Mouse (Mus musculus): ENCODE results near the gene Fam172a. TPM values are rescaled to one million over a fixed set of nuclear protein-coding genes. Genes with fewer than 3 reads are reported as not detected.

Gene Fam172a
- polyA plus RNA-seq, 1 experiment, result 4.0 TPM

- H3K36me3 ChIP-seq (ENCODE audit: control insufficient read depth, insufficient read depth, low read length), result no peaks in the 10 kb centered on the region
- no peaks in the 10 kb centered on the region for H3K27me3 ChIP-seq (ENCODE audit: control insufficient read depth, insufficient read depth, low read length)
- TF ChIP-seq CTCF (IDR thresholded peaks at IDR 0.05; ENCODE audit: control insufficient read depth, insufficient read depth, insufficient replicate concordance, low read depth, low read length), result no peak
- no peak for TF ChIP-seq POLR2A (IDR thresholded peaks at IDR 0.05; ENCODE audit: control insufficient read depth, low read depth, low read length)
- no peak overlapping the region for H3K27ac ChIP-seq (ENCODE audit: control insufficient read depth, insufficient read depth, low read depth, low read length)
- H3K4me1 ChIP-seq (ENCODE audit: control insufficient read depth, insufficient read depth, low read length), result peaks cover 8% of the 10 kb centered on the region
- peak overlapping the region; percentile 5 for H3K4me3 ChIP-seq (ENCODE audit: control insufficient read depth, low read depth, low read length)
Measured at GRCm38 (mm10) chr13:78210029-78210747, 508.4 kb downstream of the Fam172a start.

GRCm38 (mm10) chr13:78210748-78211089 is 508.9 kb downstream of the Fam172a start:
- Histone ChIP-seq H3K4me3 (ENCODE audit: control insufficient read depth, low read depth, low read length) (peak overlapping the region; percentile 5; the same call in 1 of the 2 replicates), H3K27me3 (ENCODE audit: control insufficient read depth, insufficient read depth, low read length) (no peaks in the 10 kb centered on the region), H3K36me3 (ENCODE audit: control insufficient read depth, insufficient read depth, low read length) (no peaks in the 10 kb centered on the region), H3K27ac (ENCODE audit: control insufficient read depth, insufficient read depth, low read depth, low read length) (no peak overlapping the region), H3K4me1 (ENCODE audit: control insufficient read depth, insufficient read depth, low read length) (peaks cover 8% of the 10 kb centered on the region)
- no peak for TF ChIP-seq POLR2A (IDR thresholded peaks at IDR 0.05; ENCODE audit: control insufficient read depth, low read depth, low read length)
- no peak for TF ChIP-seq CTCF (IDR thresholded peaks at IDR 0.05; ENCODE audit: control insufficient read depth, insufficient read depth, insufficient replicate concordance, low read depth, low read length)

DNA sequence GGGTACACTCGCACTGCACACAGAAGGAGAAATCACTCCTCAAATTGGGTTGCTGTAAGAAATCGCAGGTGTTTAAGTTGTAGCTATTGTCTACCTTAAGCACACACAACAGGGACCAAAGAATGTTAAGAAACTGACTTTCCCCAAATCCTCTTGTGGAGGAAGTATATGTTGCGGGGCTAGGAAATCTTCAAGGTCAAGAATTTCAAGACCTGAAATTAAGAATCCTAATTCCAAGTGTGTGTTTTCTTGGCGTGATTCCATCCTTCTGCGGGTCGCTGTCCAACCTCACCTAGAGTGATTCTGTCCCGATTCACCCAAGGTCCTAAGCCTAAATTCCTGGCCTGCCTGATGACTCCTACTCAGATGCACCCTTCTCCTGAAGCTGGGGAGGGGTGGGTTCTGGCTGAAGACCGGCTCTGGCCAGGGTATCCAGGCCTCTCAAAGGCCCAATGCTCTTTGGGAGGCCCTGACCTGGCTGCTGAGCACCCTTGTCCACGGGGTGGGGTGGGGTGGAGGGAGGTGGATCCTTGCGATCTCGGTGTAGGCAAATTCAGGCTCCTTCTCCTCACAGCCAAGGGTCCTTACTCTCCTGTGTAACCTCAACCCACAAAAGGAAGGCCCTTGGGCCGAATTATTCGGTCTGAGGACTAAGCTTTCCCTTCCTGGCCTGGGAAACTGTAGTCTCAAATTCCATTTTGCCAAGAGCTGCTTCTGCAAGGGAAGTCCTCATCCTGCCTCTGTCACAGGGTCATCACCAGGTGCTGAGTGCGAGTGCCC is 509.6 kb downstream of the Fam172a start:
- peaks cover 8% of the 10 kb centered on the region for H3K4me1 ChIP-seq (ENCODE audit: control insufficient read depth, insufficient read depth, low read length)
- no peak overlapping the region for H3K4me3 ChIP-seq (ENCODE audit: control insufficient read depth, low read depth, low read length)
- no peaks in the 10 kb centered on the region for H3K36me3 ChIP-seq (ENCODE audit: control insufficient read depth, insufficient read depth, low read length)
- no peak overlapping the region for H3K27ac ChIP-seq (ENCODE audit: control insufficient read depth, insufficient read depth, low read depth, low read length)
- H3K27me3 ChIP-seq (ENCODE audit: control insufficient read depth, insufficient read depth, low read length), result no peaks in the 10 kb centered on the region
- no peak for TF ChIP-seq POLR2A (IDR thresholded peaks at IDR 0.05; ENCODE audit: control insufficient read depth, low read depth, low read length)
- no peak for TF ChIP-seq CTCF (IDR thresholded peaks at IDR 0.05; ENCODE audit: control insufficient read depth, insufficient read depth, insufficient replicate concordance, low read depth, low read length)

- peaks cover 8% of the 10 kb centered on the region for H3K4me1 ChIP-seq (ENCODE audit: control insufficient read depth, insufficient read depth, low read length)
- H3K4me3 ChIP-seq (ENCODE audit: control insufficient read depth, low read depth, low read length), result no peak overlapping the region
- TF ChIP-seq POLR2A (IDR thresholded peaks at IDR 0.05; ENCODE audit: control insufficient read depth, low read depth, low read length), result no peak
- TF ChIP-seq CTCF (IDR thresholded peaks at IDR 0.05; ENCODE audit: control insufficient read depth, insufficient read depth, insufficient replicate concordance, low read depth, low read length), result no peak
- H3K36me3 ChIP-seq (ENCODE audit: control insufficient read depth, insufficient read depth, low read length), result no peaks in the 10 kb centered on the region
- no peaks in the 10 kb centered on the region for H3K27me3 ChIP-seq (ENCODE audit: control insufficient read depth, insufficient read depth, low read length)
- H3K27ac ChIP-seq (ENCODE audit: control insufficient read depth, insufficient read depth, low read depth, low read length), result no peak overlapping the region
Measured at GRCm38 (mm10) chr13:78212111-78212510, 510.3 kb downstream of the Fam172a start.

GRCm38 (mm10) chr13:78213155-78213554 is 511.3 kb downstream of the Fam172a start:
- no peak for TF ChIP-seq CTCF (IDR thresholded peaks at IDR 0.05; ENCODE audit: control insufficient read depth, insufficient read depth, insufficient replicate concordance, low read depth, low read length)
- TF ChIP-seq POLR2A (IDR thresholded peaks at IDR 0.05; ENCODE audit: control insufficient read depth, low read depth, low read length), result no peak
- H3K4me3 ChIP-seq (ENCODE audit: control insufficient read depth, low read depth, low read length), result no peak overlapping the region
- H3K27me3 ChIP-seq (ENCODE audit: control insufficient read depth, insufficient read depth, low read length), result no peaks in the 10 kb centered on the region
- no peak overlapping the region for H3K27ac ChIP-seq (ENCODE audit: control insufficient read depth, insufficient read depth, low read depth, low read length)
- peaks cover 8% of the 10 kb centered on the region for H3K4me1 ChIP-seq (ENCODE audit: control insufficient read depth, insufficient read depth, low read length)
- no peaks in the 10 kb centered on the region for H3K36me3 ChIP-seq (ENCODE audit: control insufficient read depth, insufficient read depth, low read length)

DNA sequence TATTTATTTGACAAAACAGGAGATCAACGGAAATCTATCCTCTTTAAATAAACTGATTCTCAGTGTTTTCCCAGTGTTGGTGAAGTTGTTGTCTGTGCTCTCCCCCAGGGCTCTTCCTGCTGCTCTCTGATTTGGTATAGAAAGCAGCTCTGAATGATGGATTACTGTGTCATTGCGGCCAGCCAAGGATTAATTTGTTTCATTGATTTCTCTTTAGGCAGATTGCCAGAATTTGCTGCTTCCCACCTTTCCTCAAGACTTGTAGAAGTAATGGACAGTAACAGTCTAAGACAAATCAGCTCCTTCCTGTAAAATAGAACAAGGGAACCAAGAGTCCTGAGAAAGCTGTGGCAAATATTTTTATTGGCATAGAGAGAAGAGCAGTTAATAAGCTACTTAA is 513.4 kb downstream of the Fam172a start:
- TF ChIP-seq POLR2A (IDR thresholded peaks at IDR 0.05; ENCODE audit: control insufficient read depth, low read depth, low read length) (no peak), CTCF (IDR thresholded peaks at IDR 0.05; ENCODE audit: control insufficient read depth, insufficient read depth, insufficient replicate concordance, low read depth, low read length) (no peak)
- Histone ChIP-seq H3K27ac (ENCODE audit: control insufficient read depth, insufficient read depth, low read depth, low read length) (no peak overlapping the region), H3K36me3 (ENCODE audit: control insufficient read depth, insufficient read depth, low read length) (no peaks in the 10 kb centered on the region), H3K27me3 (ENCODE audit: control insufficient read depth, insufficient read depth, low read length) (no peaks in the 10 kb centered on the region), H3K4me3 (ENCODE audit: control insufficient read depth, low read depth, low read length) (no peak overlapping the region), H3K4me1 (ENCODE audit: control insufficient read depth, insufficient read depth, low read length) (peaks cover 7% of the 10 kb centered on the region)

All from testis, adult 2 months (tissue).